Mouse (Mus musculus) kidney, adult 18-20 months (tissue): Measurements from ENCODE around the gene Tmem131.
A peak's percentile ranks its signal among the peaks of the same experiment; 100 is the strongest.

Source experiments
- DNase-seq: peaks from one replicate; pipeline ENCODE4 v3.0.0; 2021

Gene Tmem131

DNA sequence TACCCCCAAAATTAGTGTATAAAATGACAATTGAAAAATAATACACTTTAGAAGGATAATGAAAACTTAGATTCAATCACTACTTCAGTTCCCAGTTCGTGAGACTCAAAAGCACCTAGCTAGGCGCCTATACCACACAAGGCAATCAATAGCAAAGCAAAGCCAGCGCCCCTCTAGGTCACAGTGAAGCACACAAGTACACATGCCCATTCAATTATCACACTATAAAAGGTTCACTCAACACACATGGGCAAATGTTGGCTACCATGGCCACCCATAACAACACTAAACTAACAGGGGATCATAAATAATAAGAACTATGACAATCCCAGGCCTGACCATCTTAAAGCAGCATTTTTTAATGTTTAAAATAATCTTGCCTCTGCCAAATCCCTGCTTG is 5.8 kb downstream of the Tmem131 start:
- no peak for DNase-seq

DNA sequence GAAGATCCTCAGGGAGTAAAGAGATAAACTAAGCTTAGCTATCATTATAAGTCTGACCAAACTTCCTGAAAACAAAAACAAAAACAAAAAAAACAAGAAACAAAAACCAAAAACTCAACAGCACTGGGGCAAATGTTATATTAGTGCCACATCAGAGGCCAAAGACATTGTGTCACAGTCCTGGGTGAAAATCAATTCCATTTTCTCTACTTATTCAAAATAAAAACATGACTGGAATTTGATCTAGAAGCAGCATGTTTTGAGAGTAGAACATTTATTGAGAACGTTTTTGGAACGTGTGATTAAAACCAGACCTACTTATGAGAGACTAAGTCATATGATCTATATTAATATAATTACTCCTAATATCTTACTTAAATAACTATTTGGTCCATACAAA is 6.5 kb downstream of the Tmem131 start:
- DNase-seq = no peak

DNA sequence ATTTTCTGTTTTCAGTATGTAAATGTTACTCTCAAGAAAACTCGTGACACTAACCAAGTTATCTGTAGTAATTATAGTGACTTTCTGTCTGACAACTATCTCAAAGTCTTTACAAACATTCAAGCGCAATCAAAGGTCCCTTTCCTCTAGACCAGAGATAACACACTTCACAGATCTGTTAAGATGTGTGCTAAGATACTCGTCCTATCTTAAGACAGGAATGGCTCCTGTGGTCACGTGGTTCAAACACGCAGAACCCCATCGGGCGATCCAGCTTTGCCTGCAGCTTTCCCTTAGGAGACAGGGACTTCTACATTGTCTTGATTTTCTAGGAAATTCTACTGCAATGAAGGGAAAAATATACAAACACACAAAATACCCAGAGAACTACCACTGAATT is 6.9 kb downstream of the Tmem131 start:
- no peak for DNase-seq

DNA sequence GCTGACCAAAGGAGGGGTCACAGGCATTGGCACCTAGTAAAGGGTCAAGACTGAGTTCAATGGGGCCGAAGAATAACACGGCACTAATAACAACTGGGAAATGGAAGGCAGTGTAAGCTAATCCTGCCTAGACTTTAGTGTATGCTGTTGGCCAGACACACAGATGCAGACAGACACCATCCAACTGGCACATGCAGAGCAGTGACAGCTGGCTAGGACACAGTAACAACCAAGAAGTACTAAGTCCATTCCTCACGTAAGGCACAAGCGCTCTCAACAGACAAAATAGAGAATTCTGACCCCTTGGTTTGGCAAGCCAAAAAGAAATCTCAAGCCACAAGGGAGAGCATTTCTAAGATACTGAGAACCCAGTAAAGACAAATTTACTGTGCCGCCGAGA is 8.7 kb downstream of the Tmem131 start:
- no peak for DNase-seq

DNA sequence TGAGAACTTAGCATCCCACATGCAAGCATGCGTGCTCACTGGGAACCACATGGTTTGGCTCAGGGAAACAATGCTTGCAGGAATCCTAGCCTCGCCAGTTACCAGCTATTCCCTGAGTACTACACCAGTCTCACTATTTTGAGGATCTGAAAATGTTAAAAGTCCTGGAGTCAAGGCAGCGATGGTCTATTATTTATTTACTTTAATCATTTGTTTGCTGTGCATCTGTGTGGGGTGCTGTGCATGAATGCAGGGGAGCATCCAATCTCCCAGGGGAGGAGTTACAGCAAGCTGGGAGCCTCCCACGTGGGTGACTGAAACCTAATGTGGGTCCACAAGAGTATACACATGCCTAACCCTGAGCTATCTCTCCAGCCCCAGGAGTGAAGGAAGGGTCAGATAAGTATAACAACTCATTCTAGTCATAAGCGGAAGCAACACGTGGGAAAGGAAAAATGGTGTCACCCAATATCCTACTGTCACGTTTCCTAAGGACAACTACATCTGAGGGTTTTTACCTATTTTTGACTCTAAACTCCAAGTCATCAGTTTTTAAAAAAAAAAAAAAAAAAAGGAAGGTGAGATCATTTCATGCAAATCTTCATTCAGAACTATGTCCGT is 9.4 kb downstream of the Tmem131 start:
- no peak for DNase-seq

DNA sequence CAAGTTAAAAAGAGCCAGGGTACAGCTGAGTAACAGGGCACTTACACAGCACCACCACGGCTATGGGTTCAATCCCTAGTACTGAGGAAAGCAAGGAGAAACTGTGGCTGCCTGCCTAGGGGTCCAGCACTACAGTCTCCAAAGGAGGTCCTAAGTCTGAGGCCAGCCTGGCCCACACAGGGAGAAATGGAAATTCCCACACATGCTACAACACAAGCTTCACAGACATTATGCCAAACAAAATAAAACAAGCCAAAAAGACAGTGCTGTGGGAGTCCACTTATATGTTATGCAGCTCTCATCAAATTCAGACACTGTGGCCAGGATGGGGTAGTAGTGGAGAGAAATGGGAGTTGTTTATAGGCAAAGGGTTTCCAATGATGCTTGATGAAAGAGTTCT is 11.2 kb downstream of the Tmem131 start:
- DNase-seq = no peak

DNA sequence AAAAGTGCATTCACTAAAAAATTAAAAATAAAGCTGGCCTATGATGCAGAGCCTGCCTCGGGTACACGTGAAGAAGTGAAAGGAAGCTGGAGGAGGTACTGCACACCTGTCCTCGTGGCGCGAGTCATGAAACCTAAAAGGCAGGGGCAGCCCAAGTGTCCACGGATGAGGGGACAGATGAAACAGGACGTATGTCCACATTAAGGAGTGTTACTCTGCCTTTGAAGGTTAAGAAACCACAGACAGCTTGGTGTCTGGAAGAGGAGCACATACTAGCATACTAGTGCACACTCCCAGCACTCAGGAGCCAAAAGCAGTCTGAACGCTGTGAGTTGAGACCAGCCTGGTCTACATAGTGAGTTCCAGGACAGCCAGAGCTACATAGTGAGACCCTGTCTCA is 12.6 kb downstream of the Tmem131 start:
- DNase-seq = no peak

DNA sequence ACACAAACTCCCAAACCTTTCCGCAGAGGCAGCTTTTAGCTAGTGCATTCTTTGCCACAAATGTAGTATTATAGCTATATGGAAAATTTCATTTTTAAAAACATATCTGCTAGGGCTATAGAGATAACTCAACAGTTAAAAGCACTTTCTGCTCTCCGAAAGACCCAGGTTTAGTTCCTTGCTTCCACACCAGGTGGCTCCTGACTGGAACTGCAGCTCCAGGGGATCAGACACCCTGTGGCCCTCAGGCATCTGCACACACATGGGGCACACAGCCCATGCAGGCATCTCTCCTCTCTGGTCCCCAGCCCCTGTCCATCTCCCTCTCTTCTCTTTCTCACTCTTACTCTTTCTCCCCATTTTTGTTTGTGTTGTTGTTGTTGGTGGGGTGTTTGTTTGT is 13.5 kb downstream of the Tmem131 start:
- DNase-seq = no peak

DNA sequence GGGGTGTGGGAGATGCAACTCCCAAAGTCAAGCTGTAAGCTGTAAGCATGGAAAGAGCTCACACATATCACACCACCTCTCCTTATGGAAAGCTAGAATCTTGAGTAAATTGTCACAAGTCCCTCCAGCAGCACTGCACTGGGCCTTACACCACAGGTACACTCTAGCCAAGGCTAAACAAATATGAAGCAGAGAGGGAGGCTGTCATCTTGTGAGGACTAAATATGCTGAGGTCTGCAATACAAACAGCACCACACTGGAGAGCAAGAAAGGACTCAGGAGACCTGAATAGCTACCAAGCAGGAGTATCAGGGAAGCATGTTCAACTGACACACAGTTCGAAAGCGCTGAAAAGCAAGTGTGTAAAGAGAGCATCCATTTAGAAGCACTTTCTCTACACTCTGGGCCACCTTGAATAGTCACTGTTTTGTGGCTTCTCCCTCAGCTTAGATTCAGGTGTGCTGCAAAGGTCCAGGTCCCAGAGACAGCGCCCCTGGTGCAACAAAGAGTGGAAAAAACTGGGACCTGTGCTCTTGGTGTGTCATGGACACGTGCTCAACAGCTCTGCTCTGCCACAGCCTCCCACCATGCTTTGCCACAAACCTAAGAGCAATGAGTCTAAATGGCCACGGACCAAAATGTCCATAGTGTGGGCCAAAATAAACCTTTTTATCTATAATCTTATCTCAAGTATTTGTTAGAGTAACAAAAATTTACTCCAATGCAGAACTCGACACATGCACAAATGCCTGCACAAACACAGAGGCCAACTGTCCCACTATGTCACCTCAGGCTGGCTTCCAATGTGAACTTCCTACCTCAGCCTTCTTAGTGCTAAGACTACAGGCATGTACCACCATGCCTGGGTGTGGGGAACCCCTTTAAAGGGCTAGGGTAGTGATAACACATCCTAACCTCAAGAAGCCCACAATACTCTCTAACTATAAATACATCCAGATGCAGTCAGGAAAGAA is 14.8 kb downstream of the Tmem131 start:
- no peak for DNase-seq

DNA sequence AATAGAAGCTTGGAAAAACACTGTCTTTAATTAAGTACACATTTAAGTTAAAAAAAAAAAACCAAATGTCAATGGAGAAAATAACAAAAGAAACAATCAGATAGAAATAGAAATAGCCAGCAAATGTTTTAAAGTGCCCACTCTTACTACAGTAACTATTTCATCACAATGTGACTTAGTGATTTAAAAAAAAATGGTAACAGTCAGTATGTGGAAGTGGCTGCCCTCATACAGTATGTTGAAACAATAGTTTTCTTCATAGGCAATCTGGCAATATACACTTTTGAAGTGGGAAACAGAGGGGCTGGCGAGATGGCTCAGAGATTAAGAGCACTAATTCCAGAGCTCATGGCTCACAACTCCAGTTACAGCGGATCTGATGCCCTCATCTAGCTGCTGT is 15.9 kb downstream of the Tmem131 start:
- DNase-seq = no peak

DNA sequence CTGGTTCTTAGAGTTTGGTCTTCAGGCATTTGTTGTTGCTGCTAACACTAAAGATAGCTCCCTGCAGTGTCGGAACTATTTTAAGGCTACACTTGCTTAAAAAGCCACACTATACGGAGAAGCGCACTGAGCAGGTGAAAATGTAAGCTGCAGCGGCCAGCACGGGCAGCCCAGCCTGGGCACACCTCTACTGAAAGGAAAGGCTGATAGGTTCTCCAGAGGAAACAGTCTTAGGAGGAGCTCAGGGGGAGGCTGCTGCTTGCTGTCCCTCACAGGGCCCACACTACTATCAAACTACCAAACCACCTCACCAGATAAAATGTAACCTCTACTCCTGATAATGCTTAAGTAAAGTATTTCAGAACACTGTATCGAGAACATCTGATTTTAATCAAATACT is 16.7 kb downstream of the Tmem131 start:
- DNase-seq = no peak

DNA sequence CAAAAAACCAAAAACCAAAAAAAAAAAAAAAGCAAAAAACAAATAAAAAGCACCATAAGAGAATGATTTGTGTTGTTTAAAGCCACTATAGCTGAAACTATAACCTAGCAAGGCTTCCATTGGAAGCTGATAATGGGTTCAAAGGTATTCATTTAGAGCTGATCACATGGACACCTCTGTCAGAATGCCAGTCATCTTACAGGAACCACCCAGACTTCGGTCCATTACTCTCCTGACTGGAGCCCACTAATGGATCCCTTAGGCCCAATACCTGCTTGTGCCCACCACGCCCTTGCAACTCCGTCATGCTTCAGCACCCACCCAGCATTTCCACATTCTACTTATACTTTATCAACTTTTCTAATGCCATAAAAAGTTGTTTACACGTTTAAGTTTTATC is 17.2 kb downstream of the Tmem131 start:
- DNase-seq = no peak

DNA sequence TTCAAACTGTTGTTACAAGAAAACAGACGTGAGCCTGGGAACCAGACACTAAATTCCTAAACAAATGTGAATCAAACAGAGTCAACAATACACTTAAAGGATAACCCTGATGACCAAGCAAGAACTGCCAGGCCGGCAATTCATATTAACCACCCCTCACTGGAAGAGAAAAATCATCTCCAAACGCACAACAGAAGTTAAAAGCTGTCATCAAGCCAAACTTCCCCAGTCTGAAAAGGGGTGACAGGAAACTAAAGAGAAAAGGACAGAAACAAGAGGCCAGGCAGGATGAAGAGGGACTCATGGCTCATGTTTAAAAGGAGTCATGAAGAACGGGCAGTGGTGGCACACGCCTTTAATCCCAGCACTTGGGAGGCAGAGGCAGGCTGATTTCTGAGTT is 17.7 kb downstream of the Tmem131 start:
- DNase-seq = no peak

DNA sequence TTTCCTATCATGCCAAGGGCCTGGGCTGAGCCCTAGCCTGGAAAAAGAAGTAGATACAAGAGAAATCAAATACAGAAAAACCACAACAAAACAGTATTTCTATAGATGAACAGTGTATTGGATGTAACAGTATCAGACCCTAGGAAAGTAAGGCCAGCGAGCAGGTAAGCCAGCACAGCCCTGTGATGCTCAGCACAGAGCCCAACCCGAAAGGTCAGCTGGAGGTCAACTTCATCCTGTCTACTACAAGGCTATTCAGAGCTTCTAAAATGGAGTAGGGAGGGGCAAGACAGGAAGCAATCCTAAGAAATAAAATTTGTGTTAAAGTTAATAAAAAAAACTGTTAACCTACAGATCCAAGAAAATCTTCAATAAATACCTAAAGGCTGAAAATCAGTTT is 18.6 kb downstream of the Tmem131 start:
- no peak for DNase-seq

DNA sequence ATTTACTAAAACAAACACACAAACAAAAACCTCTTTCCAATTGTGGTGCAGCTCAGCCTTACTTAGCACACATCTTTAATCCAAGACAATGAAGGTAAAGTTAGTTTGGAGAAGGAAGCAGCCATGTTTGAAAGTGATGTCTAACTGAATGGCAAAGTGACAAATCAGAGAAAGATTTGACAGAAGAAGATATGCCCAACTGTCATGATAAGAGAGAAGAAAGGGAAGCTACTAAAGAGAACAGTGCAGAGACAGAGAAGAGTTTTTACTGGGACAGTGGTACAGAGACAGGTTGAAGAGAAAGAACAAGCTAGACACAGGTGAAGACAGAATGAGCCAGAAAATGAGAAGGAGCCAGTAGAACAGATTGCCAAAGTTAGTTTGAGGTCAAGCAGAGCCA is 19.6 kb downstream of the Tmem131 start:
- no peak for DNase-seq

DNA sequence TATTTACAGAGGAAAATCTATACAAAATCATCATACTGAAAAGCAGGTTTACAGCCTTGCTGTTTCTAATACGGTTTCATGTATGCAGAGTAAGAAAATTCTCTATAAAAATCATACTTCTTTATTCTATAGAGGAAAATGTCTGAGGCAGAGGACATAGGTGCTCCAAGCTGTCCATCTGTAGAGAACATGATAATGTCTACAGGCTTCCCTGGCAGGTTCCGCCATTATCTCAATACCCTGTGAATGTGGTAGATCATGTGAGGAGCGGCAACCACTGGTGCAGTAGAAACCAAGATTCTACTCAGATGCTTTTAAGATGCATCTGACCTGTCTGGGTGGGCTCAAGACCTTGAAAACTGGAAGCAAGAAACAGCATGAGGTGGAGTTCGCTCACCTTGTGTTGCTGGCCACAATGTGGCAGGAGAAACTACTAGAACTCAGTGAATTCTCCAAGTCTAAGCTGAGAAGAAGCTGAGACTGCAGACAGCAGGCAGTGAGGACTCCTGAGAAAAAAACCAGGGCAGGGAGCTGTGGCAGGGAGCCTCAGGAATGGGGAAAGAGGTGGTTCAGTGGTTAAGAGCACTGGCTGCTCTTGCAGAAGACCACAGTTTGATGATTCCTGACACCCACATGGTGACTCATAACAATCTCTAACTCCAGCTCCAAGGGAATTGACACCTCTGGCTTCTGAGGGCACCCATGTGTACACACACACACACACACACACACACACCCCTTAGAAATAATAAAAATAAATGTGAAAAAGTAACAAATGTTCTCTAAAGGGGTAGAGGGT is 20.6 kb downstream of the Tmem131 start:
- DNase-seq = no peak

DNA sequence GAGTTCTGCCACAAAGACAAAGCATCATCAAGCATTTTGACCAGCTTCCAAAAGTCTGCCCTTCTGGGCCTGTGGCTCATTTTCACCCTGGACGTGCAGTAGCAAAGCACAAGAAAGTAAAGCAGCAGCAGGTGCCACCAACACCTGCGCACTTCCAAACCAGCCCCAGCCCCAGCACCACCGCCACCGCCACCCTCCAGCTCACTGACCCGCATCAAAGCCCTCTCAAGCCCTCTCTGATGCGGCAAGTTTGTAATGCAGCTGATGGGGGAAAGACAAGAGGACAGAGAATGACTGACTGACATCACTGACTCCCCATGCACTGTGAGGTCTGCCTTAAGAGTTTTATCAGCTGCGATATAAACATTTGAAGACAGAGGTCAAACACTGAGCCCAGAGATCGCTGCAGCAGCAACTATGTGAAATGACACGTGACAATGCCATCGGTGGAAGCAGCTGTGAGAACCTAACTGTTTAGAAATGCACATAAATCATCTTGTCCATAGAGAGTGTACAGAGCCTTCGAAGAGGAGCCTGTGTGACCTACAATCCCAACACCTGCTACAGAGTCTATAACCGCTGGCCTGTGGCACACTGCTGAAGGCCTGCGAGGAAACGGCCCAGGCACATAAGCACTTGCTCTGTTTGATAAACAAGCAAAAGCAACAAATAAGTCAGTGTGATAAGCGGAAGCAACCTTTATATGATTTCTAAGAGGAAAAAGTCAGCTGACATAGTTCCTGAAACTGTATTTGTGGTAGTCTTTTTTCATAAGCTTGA is 21.7 kb downstream of the Tmem131 start:
- no peak for DNase-seq

DNA sequence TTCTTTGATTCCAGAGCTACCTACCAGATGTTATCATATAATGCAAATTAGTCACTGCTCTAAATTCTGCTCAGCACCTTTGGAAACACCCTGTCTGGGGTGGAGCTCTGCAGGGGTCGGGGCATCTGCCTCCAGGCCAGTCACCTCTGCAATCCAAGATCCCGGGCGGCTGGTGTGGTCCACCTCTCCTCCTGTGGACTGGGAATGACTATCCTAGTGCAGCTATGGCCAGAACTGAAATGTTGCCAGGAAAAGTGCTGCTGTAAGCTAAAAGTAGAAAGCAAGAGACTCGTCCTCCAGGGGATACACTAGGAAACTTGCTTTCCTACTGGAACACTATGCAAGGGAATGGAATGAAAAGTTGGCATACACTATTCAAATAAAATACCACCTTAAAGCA is 22.7 kb downstream of the Tmem131 start:
- DNase-seq = peak; percentile 41

DNA sequence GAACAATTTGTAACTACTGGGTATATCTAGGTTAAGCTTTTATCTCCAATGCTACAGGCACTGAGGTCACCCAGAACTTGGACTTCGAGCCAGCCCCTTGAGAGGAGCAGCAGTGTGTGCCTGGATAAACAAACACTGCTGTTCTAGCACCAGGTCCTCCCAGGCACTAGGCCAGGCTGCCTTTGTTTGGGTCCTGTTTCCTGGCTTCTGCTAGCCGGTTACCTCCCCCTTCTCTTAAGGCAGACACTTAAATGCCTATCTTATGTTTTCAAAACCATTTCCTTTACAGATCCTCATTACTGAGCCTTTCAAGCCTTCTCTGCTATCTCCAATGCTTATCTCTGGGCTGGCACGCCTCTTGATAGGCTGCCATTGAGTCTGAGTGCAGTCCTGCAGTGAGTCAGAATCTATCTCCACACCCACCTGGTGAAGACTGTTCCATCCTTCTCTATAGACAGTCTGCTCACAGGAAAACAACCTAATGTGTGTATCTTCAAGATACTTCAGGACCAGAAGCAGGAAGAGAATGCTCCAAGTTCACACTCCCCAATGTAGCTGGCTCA is 23.2 kb downstream of the Tmem131 start:
- peak; percentile 54 for DNase-seq

DNA sequence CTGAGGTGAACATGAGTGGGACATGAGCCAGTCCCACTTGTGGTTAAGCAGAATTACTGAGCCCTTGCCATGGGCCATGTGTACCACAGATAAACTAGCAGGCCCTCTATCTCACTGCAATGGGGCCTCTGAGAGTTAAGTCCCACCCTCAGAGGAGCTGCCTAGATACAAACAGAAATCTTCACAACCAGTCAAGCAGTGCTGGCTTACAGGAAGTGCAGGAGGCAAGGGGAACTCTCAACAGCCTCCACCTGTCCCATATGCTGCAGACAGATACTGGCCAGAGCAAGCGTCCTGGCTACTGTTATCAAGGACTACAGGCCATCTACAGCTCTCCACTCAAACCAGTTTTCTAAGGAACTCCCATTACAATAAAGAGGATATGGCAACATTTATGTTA is 23.7 kb downstream of the Tmem131 start:
- no peak for DNase-seq

DNA sequence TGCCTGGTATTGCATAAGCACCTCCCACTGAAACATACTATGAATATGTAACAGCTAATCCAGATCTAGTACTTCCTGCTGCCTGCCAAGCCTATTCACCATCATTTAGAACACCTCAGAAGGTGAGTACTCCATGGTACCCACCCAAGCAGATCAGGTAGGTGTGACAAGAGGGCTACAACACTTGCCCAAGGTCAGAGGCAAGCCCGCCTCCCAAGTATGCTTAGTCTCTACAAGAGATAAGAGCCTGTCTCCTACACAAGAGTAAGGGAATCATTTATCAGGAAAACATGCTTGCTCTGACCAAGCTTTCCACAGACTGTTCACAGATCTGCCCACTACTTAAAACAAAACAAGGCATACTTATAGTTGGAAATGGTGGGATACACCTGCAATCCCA is 26.0 kb downstream of the Tmem131 start:
- DNase-seq = no peak

DNA sequence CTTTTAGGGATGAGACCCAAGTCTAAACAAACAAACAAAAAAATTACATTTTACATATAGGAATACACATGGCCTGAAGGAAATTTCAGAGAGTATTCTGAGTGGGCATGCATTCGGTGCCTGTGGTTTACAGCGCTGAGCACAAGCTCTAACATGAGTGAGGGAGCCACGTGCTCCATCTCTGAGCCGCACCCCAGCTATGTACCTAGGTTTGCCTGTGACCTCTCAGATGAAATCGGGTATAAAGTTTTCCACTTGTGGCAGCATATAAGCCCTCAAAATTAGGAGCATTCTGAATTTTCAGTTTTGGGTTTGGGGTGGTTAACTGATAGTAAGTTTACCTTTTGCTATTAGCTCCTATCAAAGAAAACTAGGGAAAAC is 28.3 kb downstream of the Tmem131 start:
- no peak for DNase-seq
